Comparison of ENCODE assay signal across 8 mouse cellular contexts in the genomic region with DNA sequence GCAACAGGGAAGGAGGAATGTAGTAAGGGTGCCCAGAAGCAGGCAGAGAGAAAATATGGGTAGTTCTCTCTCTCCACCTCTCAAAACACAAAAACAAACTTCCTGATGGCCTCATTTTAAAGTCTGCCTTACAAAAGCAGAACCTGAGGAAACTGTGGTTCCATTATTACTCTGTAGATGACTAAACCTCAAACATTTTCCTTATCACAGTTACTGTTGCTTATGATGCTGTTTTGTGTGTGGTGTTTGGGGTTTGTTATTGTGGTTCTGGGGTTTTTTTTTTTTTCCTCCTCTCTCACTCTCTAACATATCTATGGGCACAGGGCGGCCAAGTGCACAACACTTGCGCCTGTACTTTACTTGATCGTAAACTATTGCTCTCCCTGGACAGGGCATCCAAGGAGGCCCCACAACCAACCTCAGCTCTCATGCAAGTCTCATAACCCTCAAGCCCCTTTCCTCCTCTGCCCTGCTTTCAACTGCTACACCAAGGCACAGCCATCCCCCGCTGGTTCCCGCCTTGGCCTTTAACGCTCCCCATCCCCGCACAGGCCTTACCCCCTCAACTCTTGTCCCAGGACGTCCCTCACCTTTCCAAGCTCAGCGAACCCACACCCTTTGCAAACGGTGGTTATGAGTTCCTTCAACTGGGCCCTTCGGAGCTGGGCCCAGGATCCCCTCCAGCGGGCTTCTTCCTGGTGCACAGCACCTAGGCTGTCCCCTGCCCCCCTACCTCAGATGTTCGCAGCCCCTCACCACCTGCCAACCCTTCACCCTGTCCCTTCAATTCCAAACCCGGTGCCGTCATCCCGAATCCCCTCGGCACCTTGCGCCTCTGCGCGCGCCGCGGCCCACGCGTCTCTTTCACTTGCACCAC. TPM values are rescaled to one million over a fixed set of nuclear protein-coding genes. Genes with fewer than 3 reads are reported as not detected.
DNase-seq lines count a peak whose midpoint lies in the region; ATAC-seq and TF ChIP-seq lines count a peak whose summit lies in the region.

No protein-coding gene starts in this region.

- no peak for DNase-seq in gastrocnemius, adult 2 months
- DNase-seq in gastrocnemius, postnatal 10 days, result no peak
- peak; percentile 77 for DNase-seq in CD4-positive helper T cell, adult 2 months (ENCODE audit: low read depth, low spot score)
- DNase-seq in limb, embryonic 10.5 days (ENCODE audit: low spot score), result no peak
- DNase-seq in midbrain, postnatal 0 days (ENCODE audit: low spot score), result no peak
- no peak for DNase-seq in thymus, postnatal 36 days
- DNase-seq in spleen, postnatal 4 days (ENCODE audit: low spot score in 2 of 2), result no peak

- H3K27ac ChIP-seq in gastrocnemius, adult 2 months, result peak overlapping the region; percentile 94
- peak overlapping the region; percentile 60 for H3K27ac ChIP-seq in embryonic facial prominence, embryonic 13.5 days
- peak overlapping the region; percentile 91 for H3K27ac ChIP-seq in limb, embryonic 10.5 days
- H3K27ac ChIP-seq in midbrain, postnatal 0 days (ENCODE audit: low read depth, low read length), result peak overlapping the region; percentile 65; the same call in 1 of the 2 replicates

- no peak for TF ChIP-seq CTCF in gastrocnemius, adult 2 months (IDR thresholded peaks at IDR 0.05)
- no peak for TF ChIP-seq CTCF in midbrain, postnatal 0 days (IDR thresholded peaks at IDR 0.05)

- WGBS in embryonic facial prominence, embryonic 13.5 days, result 1% methylated on average over 25 of the region's 25 CpGs
- WGBS in limb, embryonic 10.5 days, result 2% methylated on average over 25 of the region's 25 CpGs
- WGBS in midbrain, postnatal 0 days, result 1% methylated on average over 25 of the region's 25 CpGs

- no peaks in the 10 kb centered on the region for H3K9me3 ChIP-seq in embryonic facial prominence, embryonic 13.5 days
- no peaks in the 10 kb centered on the region for H3K9me3 ChIP-seq in limb, embryonic 10.5 days (replicated peaks)
- no peaks in the 10 kb centered on the region for H3K9me3 ChIP-seq in midbrain, postnatal 0 days (ENCODE audit: low read length)

- peak overlapping the region; percentile 85 for H3K4me2 ChIP-seq in embryonic facial prominence, embryonic 13.5 days
- peak overlapping the region; percentile 68 for H3K4me2 ChIP-seq in midbrain, postnatal 0 days (ENCODE audit: low read depth, low read length, poor library complexity, severe bottlenecking)

- peaks cover 11% of the 10 kb centered on the region for H3K4me1 ChIP-seq in embryonic facial prominence, embryonic 13.5 days
- 0 out of 2 replicates have a peak, but pooled peaks cover 6% of the 10 kb centered on the region for H3K4me1 ChIP-seq in limb, embryonic 10.5 days
- peaks cover 4% of the 10 kb centered on the region; the same call in 1 of the 2 replicates for H3K4me1 ChIP-seq in midbrain, postnatal 0 days (ENCODE audit: insufficient read depth, low read length)

- H3K36me3 ChIP-seq in embryonic facial prominence, embryonic 13.5 days, result 0 out of 2 replicates have a peak, but pooled peaks cover 3% of the 10 kb centered on the region
- peaks cover 10% of the 10 kb centered on the region; the same call in 1 of the 2 replicates for H3K36me3 ChIP-seq in limb, embryonic 10.5 days
- H3K36me3 ChIP-seq in midbrain, postnatal 0 days (ENCODE audit: insufficient read depth, low read length), result no peaks in the 10 kb centered on the region

- H3K27me3 ChIP-seq in embryonic facial prominence, embryonic 13.5 days, result no peaks in the 10 kb centered on the region
- H3K27me3 ChIP-seq in limb, embryonic 10.5 days (ENCODE audit: low read depth, poor library complexity, severe bottlenecking), result no peaks in the 10 kb centered on the region
- H3K27me3 ChIP-seq in midbrain, postnatal 0 days (ENCODE audit: insufficient read depth, low read length), result no peaks in the 10 kb centered on the region

- ATAC-seq in embryonic facial prominence, embryonic 13.5 days (ENCODE audit: insufficient number of reproducible peaks, insufficient read depth, low FRiP score, low TSS enrichment, low read depth), result peak; percentile 34; the same call in 1 of the 2 replicates
- no peak; the same call in none of the 2 replicates for ATAC-seq in midbrain, postnatal 0 days (ENCODE audit: low FRiP score)

- H3K4me3 ChIP-seq in gastrocnemius, adult 2 months, result peak overlapping the region; percentile 84
- peak overlapping the region; percentile 75 for H3K4me3 ChIP-seq in embryonic facial prominence, embryonic 13.5 days
- peak overlapping the region; percentile 93 for H3K4me3 ChIP-seq in limb, embryonic 10.5 days
- H3K4me3 ChIP-seq in midbrain, postnatal 0 days (ENCODE audit: low read depth, low read length), result peak overlapping the region; percentile 86

- H3K9ac ChIP-seq in embryonic facial prominence, embryonic 13.5 days, result peak overlapping the region; percentile 91
- peak overlapping the region; percentile 90 for H3K9ac ChIP-seq in midbrain, postnatal 0 days (replicated peaks; ENCODE audit: low read length, poor library complexity, severe bottlenecking)

- intact Hi-C loops in gastrocnemius, adult 2 months (cut with DNase I), result loop anchor here (10.0 kb wide), 1 partner anchor 246 kb away; the partner anchor contains the start of genes Arfip2, Gm45799 and Timm10b

RNA-seq across cellular contexts. Expression of gene Fam160a2, which starts 0.6 kb away (rescaled TPM):
- 10 to 100 TPM in 1 of 2 experiments, 1 to 10 TPM in 1; 9.8 to 10.8 TPM for total RNA-seq in gastrocnemius, adult 2 months (2021)
- total RNA-seq in gastrocnemius, postnatal 10 days (2021), result 10 to 100 TPM; 12.6 to 17.5 TPM
- 41.8 and 48.3 TPM in 2 replicates for polyA plus RNA-seq in embryonic facial prominence, embryonic 13.5 days (2015; fragmentation: Nextera tagmentation; extraction: Ambion mirVana)
- polyA plus RNA-seq in limb, embryonic 10.5 days (2016; fragmentation: Nextera tagmentation; extraction: Ambion mirVana), result 45.9 and 47.0 TPM in 2 replicates
- 33.4 and 35.8 TPM in 2 replicates for total RNA-seq in midbrain, postnatal 0 days (2014; rRNA removed)
- polyA plus RNA-seq in midbrain, postnatal 0 days (2015; fragmentation: Nextera tagmentation; extraction: Ambion mirVana), result 37.3 and 37.6 TPM in 2 replicates

RNA-seq across cellular contexts. Expression of gene Cnga4, which starts 5.1 kb away (rescaled TPM):
- not detected for total RNA-seq in gastrocnemius, adult 2 months (2021)
- not detected for total RNA-seq in gastrocnemius, postnatal 10 days (2021)
- 0.10 TPM in 1 of 2 replicates, not detected in the other for polyA plus RNA-seq in embryonic facial prominence, embryonic 13.5 days (2015; fragmentation: Nextera tagmentation; extraction: Ambion mirVana)
- 0.05 TPM in 1 of 2 replicates, not detected in the other for polyA plus RNA-seq in limb, embryonic 10.5 days (2016; fragmentation: Nextera tagmentation; extraction: Ambion mirVana)
- 0.49 TPM in 1 of 2 replicates, not detected in the other for total RNA-seq in midbrain, postnatal 0 days (2014; rRNA removed)
- 0.21 and 0.26 TPM in 2 replicates for polyA plus RNA-seq in midbrain, postnatal 0 days (2015; fragmentation: Nextera tagmentation; extraction: Ambion mirVana)

RNA-seq across cellular contexts. Expression of gene Gm5901, which starts 24.5 kb away (rescaled TPM):
- not detected for total RNA-seq in gastrocnemius, adult 2 months (2021)
- not detected for total RNA-seq in gastrocnemius, postnatal 10 days (2021)
- polyA plus RNA-seq in embryonic facial prominence, embryonic 13.5 days (2015; fragmentation: Nextera tagmentation; extraction: Ambion mirVana), result not detected in 2 replicates
- polyA plus RNA-seq in limb, embryonic 10.5 days (2016; fragmentation: Nextera tagmentation; extraction: Ambion mirVana), result not detected in 2 replicates
- total RNA-seq in midbrain, postnatal 0 days (2014; rRNA removed), result not detected in 2 replicates
- polyA plus RNA-seq in midbrain, postnatal 0 days (2015; fragmentation: Nextera tagmentation; extraction: Ambion mirVana), result 0.48 and 0.57 TPM in 2 replicates

RNA-seq across cellular contexts. Expression of gene Cckbr, which starts 26.2 kb away (rescaled TPM):
- total RNA-seq in gastrocnemius, adult 2 months (2021), result not detected
- total RNA-seq in gastrocnemius, postnatal 10 days (2021), result not detected
- 0.48 and 0.52 TPM in 2 replicates for polyA plus RNA-seq in embryonic facial prominence, embryonic 13.5 days (2015; fragmentation: Nextera tagmentation; extraction: Ambion mirVana)
- polyA plus RNA-seq in limb, embryonic 10.5 days (2016; fragmentation: Nextera tagmentation; extraction: Ambion mirVana), result 0.05 TPM in 2 replicates
- 9.9 and 12.0 TPM in 2 replicates for total RNA-seq in midbrain, postnatal 0 days (2014; rRNA removed)
- 6.3 and 7.7 TPM in 2 replicates for polyA plus RNA-seq in midbrain, postnatal 0 days (2015; fragmentation: Nextera tagmentation; extraction: Ambion mirVana)

RNA-seq across cellular contexts. Expression of gene Olfr692, which starts 31.3 kb away (rescaled TPM):
- total RNA-seq in gastrocnemius, adult 2 months (2021), result not detected
- not detected for total RNA-seq in gastrocnemius, postnatal 10 days (2021)
- not detected in 2 replicates for polyA plus RNA-seq in embryonic facial prominence, embryonic 13.5 days (2015; fragmentation: Nextera tagmentation; extraction: Ambion mirVana)
- not detected in 2 replicates for polyA plus RNA-seq in limb, embryonic 10.5 days (2016; fragmentation: Nextera tagmentation; extraction: Ambion mirVana)
- not detected in 2 replicates for total RNA-seq in midbrain, postnatal 0 days (2014; rRNA removed)
- polyA plus RNA-seq in midbrain, postnatal 0 days (2015; fragmentation: Nextera tagmentation; extraction: Ambion mirVana), result 0.14 TPM in 1 of 2 replicates, not detected in the other
